Mouse (Mus musculus) T-helper 1 cell (primary cell): ENCODE results near the gene Nfatc4.

Source experiments
- in situ Hi-C: fragments of 300-600 bp; cut with MboI, MseI; formaldehyde crosslinking; loops from one replicate; pipeline ENCODE4 v1.15.1; 2025; ENCODE audit warnings: high pct_unique_total_duplicates

Gene Nfatc4

GRCm38 (mm10) chr14:55820576-55820975 lies 2.4 kb upstream of the Nfatc4 start:
- in situ Hi-C loops: no loop called here

- in situ Hi-C loops: no loop called here
These were observed 431 bp upstream of the Nfatc4 start for GRCm38 (mm10) chr14:55822435-55822990.

- in situ Hi-C loops: no loop called here
These were observed 1.1 kb downstream of the Nfatc4 start for GRCm38 (mm10) chr14:55824001-55824480.

- in situ Hi-C loops: no loop called here
These were observed 1.7 kb downstream of the Nfatc4 start for GRCm38 (mm10) chr14:55824481-55825215.

- in situ Hi-C loops: no loop called here
These were observed 2.5 kb downstream of the Nfatc4 start for GRCm38 (mm10) chr14:55825216-55826051.

- in situ Hi-C loops: no loop called here
These were observed 3.2 kb downstream of the Nfatc4 start for GRCm38 (mm10) chr14:55826142-55826541.

- in situ Hi-C loops: no loop called here
These were observed 3.8 kb downstream of the Nfatc4 start for GRCm38 (mm10) chr14:55826551-55827340.

- in situ Hi-C loops: no loop called here
These were observed 5.8 kb downstream of the Nfatc4 start for GRCm38 (mm10) chr14:55828716-55829263.

- in situ Hi-C loops: loop anchor here (5.0 kb wide), 1 partner anchor 43 kb away; the partner anchor contains the start of gene Ripk3
These were observed 6.9 kb downstream of the Nfatc4 start for GRCm38 (mm10) chr14:55829854-55830253.

- in situ Hi-C loops: loop anchor here (5.0 kb wide), 1 partner anchor 43 kb away; the partner anchor contains the start of gene Ripk3
These were observed 7.4 kb downstream of the Nfatc4 start for GRCm38 (mm10) chr14:55830331-55830730.

GRCm38 (mm10) chr14:55833126-55833525 lies 10.2 kb downstream of the Nfatc4 start:
- in situ Hi-C loops: loop anchor here (5.0 kb wide), 1 partner anchor 46 kb away; the partner anchor contains the start of gene Ripk3

- in situ Hi-C loops: loop anchor here (5.0 kb wide), 1 partner anchor 48 kb away; the partner anchor contains the start of gene Ripk3
These were observed 12.0 kb downstream of the Nfatc4 start for GRCm38 (mm10) chr14:55834808-55835533.

- in situ Hi-C loops: no loop called here
These were observed 15.4 kb downstream of the Nfatc4 start for GRCm38 (mm10) chr14:55838312-55838711.

GRCm38 (mm10) chr14:55838740-55839139 lies 15.8 kb downstream of the Nfatc4 start:
- in situ Hi-C loops: no loop called here

GRCm38 (mm10) chr14:55840853-55841366 lies 18.0 kb downstream of the Nfatc4 start:
- in situ Hi-C loops: no loop called here

- in situ Hi-C loops: no loop called here
These were observed 19.9 kb downstream of the Nfatc4 start for GRCm38 (mm10) chr14:55842794-55843193.

GRCm38 (mm10) chr14:55845506-55846294 lies 22.8 kb downstream of the Nfatc4 start:
- in situ Hi-C loops: no loop called here

- in situ Hi-C loops: no loop called here
These were observed 27.9 kb downstream of the Nfatc4 start for GRCm38 (mm10) chr14:55850885-55851284.
